Mouse (Mus musculus): ENCODE measurements at regions not wholly inside any gene's neighbourhood (a gene's known extent, or its start where the extent isn't known, plus 50 kb on each side); places are given as distances from the start of the nearest gene placed in this dataset.

GRCm38 (mm10) chr10:26434586-26434985 is 58.8 kb upstream of the L3mbtl3 start:
- no peak for ATAC-seq (replicated peaks; ENCODE audit: poor library complexity, severe bottlenecking)

GRCm38 (mm10) chr10:26440720-26441119 is 64.9 kb upstream of the L3mbtl3 start:
- no peak for ATAC-seq (replicated peaks; ENCODE audit: poor library complexity, severe bottlenecking)

- no peak for ATAC-seq (replicated peaks; ENCODE audit: poor library complexity, severe bottlenecking)
Observed at GRCm38 (mm10) chr10:26484311-26484710, 108.5 kb upstream of the L3mbtl3 start.

GRCm38 (mm10) chr10:26491351-26491750 is 115.6 kb upstream of the L3mbtl3 start:
- ATAC-seq (replicated peaks; ENCODE audit: poor library complexity, severe bottlenecking): no peak

GRCm38 (mm10) chr10:26492146-26492545 is 116.4 kb upstream of the L3mbtl3 start:
- no peak for ATAC-seq (replicated peaks; ENCODE audit: poor library complexity, severe bottlenecking)

GRCm38 (mm10) chr10:26492856-26493484 is 117.2 kb upstream of the L3mbtl3 start:
- ATAC-seq (replicated peaks; ENCODE audit: poor library complexity, severe bottlenecking): no peak

- ATAC-seq (replicated peaks; ENCODE audit: poor library complexity, severe bottlenecking): no peak
Observed at GRCm38 (mm10) chr10:26493801-26494200, 118.0 kb upstream of the L3mbtl3 start.

- ATAC-seq (replicated peaks; ENCODE audit: poor library complexity, severe bottlenecking): peak; percentile 96
Observed at GRCm38 (mm10) chr10:26494380-26494781, 118.6 kb upstream of the L3mbtl3 start.

GRCm38 (mm10) chr10:26500265-26500935 is 124.6 kb upstream of the L3mbtl3 start:
- no peak for ATAC-seq (replicated peaks; ENCODE audit: poor library complexity, severe bottlenecking)

GRCm38 (mm10) chr10:26520879-26521278 is 145.1 kb upstream of the L3mbtl3 start:
- peak; percentile 82 for ATAC-seq (replicated peaks; ENCODE audit: poor library complexity, severe bottlenecking)

- ATAC-seq (replicated peaks; ENCODE audit: poor library complexity, severe bottlenecking): no peak
Observed at GRCm38 (mm10) chr10:26525848-26526546, 150.2 kb upstream of the L3mbtl3 start.

GRCm38 (mm10) chr10:26540189-26540588 is 164.4 kb upstream of the L3mbtl3 start:
- no peak for ATAC-seq (replicated peaks; ENCODE audit: poor library complexity, severe bottlenecking)

GRCm38 (mm10) chr10:26544061-26544460 is 168.3 kb upstream of the L3mbtl3 start:
- ATAC-seq (replicated peaks; ENCODE audit: poor library complexity, severe bottlenecking): no peak

- no peak for ATAC-seq (replicated peaks; ENCODE audit: poor library complexity, severe bottlenecking)
Observed at GRCm38 (mm10) chr10:26544796-26545195, 169.0 kb upstream of the L3mbtl3 start.

- no peak for ATAC-seq (replicated peaks; ENCODE audit: poor library complexity, severe bottlenecking)
Observed at GRCm38 (mm10) chr10:26556246-26556645, 180.5 kb upstream of the L3mbtl3 start.

- peak; percentile 76 for ATAC-seq (replicated peaks; ENCODE audit: poor library complexity, severe bottlenecking)
Observed at GRCm38 (mm10) chr10:26558118-26558517, 182.3 kb upstream of the L3mbtl3 start.

GRCm38 (mm10) chr10:26559323-26559722 is 183.6 kb upstream of the L3mbtl3 start:
- peak; percentile 47 for ATAC-seq (replicated peaks; ENCODE audit: poor library complexity, severe bottlenecking)

GRCm38 (mm10) chr10:26560456-26560855 is 184.7 kb upstream of the L3mbtl3 start:
- ATAC-seq (replicated peaks; ENCODE audit: poor library complexity, severe bottlenecking): no peak

- peak; percentile 94 for ATAC-seq (replicated peaks; ENCODE audit: poor library complexity, severe bottlenecking)
Observed at GRCm38 (mm10) chr10:26564462-26564861, 188.7 kb upstream of the L3mbtl3 start.

- peak; percentile 24; the same call in 1 of the 2 replicates for ATAC-seq (replicated peaks; ENCODE audit: poor library complexity, severe bottlenecking)
Observed at GRCm38 (mm10) chr10:26567613-26568012, 185.6 kb upstream of the Arhgap18 start.

GRCm38 (mm10) chr10:26570468-26570867 is 182.8 kb upstream of the Arhgap18 start:
- ATAC-seq (replicated peaks; ENCODE audit: poor library complexity, severe bottlenecking): no peak; the same call in 1 of the 2 replicates

All from granulocyte monocyte progenitor cell, adult 5-6 weeks (primary cell).